Mouse (Mus musculus) 3134 (cell line): ENCODE data around the gene Fndc5.

Source experiments
- DNase-seq: peaks from one replicate; pipeline ENCODE4 v3.0.0-alpha.2; 2011; ENCODE audit warnings: low spot score; ENCODE audit not compliant: insufficient read length; ENCODE audit errors: extremely low read depth

Fndc5 gene

DNA sequence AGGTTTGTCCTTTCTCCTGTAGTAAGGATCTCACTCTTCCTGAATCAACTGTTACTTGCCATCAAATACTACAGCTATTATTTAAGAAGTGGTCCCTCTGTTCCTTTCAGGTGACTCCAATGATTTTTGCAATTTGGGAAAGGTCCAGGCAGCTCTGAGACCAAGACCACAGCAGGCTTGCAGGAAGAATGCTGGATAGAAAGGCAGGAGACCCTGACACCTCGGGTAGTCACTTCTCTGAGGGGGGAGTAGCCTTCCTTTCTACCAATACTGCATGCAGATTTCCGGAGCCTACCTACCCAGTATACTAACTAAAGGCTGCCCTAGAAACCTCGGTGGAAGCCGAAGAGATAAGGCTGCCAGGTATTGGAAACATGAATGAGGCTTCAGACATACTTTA is 8.6 kb downstream of the Fndc5 start:
- no peak for DNase-seq

DNA sequence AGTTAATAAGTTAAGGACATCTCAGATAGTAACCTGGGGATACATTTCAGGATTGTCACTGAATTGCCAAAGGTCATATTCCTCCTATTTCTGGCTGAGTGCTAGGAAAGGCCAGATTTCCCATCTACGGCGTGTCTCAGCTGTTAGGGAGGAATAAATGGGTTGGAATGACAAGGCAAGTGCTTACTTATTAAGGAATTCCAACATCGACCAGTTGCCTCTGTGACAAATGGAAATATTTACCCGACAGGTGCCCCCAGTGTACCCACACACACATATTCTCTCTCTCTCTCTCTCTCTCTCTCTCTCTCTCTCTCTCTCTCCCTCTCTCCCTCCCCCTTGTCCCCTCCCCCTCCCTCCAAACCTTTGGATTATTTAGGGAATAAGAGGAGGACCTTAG is 9.1 kb downstream of the Fndc5 start:
- DNase-seq = no peak

DNA sequence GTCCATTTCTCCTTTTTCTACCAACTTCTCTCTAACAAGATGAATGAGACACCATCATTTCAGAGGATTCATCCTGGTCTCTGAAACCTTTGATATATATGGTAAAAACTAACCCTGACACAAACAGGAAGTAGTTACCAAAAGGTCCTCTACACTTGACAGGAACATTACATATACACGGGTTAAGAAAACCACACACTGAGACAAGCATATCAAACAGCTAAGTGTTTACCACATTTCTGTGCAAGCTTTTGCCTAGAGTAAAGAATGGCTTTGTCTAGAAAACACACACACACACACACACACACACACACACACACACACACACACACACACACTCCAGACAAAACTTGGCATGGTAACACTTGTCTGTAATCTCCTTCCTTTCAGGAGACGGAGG is 9.6 kb downstream of the Fndc5 start:
- no peak for DNase-seq

DNA sequence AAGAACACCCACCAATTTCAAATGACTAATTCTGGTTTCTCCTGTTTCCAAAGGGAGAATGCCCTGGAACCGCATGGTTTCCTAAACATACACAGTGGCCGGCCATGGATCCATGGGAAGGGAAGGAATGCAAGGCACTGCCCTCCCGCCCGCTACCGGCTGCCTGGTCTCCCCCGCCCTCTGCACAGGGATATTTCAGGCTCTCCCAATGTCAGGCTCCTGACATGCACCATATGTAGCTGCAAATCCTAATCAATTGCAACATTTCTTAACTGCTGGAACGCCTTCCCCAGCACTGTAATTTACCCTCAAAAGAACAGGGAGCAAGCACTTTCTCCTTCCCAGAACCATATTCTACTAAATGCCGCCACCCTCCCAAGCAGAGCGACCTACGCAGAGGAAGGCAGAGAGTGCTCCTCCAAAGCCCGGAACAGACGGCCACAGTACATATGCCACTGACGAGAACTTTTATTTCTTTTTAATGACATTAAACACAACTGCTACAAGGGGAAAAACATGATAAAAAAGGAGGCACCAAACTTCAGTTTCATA is 10.8 kb downstream of the Fndc5 start:
- DNase-seq = no peak

DNA sequence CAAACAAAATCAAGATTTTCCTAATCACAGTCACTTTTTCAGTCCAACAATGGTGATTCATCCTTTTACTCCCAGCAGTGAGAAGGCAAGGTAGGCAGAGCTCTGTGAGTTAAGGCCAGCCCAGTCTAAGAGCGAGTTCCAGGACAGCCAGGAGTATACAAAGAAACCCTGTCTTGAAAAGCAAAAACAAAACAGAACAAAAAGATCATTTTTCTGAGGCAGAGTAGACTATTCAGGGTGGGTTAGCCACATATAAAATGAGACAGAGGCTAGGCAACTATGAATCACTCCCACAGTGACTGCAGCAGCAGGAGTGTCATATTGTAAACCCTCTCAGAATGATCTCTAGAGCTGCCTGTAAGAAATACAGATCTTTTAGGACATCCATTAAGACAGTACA is 12.5 kb downstream of the Fndc5 start:
- DNase-seq = no peak

DNA sequence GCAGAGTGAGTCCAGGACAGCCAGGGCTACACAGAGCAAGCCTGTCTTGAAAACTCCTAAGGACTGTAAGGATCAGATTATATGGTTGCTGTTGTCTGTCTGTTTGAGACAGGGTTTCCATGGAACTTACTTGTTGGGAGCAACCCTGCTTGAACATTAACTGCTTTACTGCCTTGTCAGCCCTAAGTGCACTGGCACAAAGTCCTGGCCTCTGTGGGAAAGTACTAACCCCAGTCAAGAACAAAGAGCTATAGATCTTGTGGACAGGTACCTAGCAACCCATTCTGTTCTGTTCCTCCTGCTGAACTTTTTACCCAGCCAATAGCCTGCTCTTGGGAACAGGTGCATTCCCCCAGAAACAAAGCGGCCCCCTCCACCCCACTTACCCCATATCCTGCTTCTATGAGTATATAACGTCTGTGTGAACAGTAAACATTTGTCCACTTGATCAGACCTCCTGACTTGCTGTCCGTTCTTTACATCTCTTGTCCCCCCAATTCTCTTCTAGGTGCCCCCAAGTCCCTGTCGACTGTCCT is 14.5 kb downstream of the Fndc5 start:
- no peak for DNase-seq

DNA sequence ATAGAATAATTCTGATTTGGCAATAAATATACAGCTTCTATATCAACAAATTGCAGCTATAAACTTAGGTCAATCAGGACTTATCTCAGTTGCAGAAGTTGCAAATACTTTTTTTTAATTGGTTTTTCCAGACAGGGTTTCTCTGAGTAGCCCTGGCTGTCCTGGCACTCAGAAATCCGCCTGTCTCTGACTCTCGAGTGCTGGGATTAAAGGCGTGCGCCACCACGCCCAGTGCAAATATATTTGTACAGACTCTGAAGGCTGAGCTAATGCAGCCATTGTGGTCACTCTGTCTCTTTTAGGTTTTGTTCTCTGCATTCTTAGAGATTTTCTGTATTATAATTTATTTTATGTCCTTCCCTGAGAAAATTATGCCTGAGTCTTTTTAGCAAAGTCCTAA is 20.7 kb downstream of the Fndc5 start:
- DNase-seq = no peak

DNA sequence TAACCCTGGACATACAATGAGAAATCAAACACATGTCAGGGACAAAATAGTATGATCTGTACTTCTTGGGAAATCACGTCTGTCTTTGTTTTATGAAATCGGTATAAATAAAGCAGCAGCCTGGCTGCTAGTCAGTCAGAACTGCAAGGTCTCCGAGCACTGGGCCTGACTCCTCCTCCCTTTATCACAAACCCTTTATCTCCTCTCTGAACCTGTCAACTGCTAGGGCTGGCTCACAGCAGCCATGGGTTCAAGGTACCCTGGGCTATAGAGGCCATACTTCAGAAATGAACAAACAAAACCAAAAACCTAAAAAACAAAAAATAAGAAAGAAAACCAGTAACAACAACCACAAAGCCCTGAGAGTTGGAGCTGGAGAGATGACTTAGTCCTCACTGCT is 21.8 kb downstream of the Fndc5 start:
- DNase-seq = no peak

DNA sequence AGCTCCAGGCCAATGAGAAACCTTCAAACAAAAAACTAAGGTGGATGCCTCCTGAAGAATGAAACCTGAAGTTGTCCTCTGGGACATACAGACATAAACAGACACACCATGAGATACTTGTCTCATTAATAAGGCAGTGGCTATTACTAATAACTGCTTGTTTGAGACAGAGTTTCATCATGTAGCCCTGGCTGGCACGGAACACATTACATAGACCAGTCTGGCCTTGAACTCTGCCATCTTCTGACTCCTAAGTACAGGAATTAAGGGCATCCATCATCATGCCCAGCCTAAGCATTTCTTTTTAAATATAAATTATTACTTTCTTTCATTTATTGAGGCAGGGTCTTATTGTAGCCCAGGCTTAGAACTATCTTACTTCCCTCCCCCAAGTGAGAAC is 24.3 kb downstream of the Fndc5 start:
- DNase-seq = no peak

DNA sequence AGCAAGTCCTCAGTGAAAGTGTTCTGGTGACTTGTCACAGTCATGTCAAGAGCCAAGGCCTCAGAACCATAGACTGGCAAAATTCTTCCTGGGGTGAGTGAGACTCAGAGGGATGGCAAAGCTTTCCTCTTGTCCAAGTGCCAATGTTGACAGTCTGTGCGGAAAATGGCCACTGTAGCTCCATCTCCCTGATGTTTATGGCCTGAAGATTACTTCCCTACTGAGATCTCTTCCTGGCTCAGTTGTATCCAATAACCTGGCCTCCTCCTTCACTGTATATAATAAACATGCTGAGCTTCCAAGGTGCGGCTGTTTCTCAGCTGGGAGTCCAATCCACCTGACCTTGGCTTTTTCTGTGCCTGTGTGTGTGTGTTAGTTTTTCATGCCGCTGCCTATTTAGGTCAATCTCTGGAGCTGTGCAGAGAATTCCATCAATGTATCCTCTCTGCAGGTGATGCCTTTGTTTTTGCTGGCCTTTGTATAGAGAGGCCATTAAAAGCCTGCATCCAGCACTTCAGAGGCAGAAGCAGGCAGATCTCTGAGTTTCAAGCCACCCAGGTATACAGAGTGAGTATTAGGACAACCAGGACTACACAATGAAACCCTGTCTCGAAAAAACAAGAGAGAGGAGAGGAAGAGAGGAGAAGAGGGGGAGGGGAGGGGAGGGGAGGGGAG is 24.9 kb downstream of the Fndc5 start:
- DNase-seq = no peak

DNA sequence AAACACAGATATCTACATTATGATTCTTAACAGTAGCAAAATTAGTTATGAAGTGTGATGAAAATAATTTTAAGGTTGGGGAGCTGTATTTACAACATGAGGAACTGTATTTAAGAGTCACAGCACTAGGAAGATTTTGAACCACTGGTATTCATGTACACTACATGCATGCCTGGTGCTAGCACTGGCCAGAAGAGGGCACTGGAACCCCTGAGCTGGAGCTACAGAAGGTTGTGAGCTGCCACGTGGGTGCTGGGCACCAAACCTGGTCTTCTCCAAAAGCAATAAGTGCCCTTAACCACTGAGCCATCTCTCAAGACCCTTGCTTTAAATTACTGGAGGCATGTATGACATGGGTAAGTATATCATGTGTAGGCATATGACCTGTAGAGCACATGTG is 35.7 kb downstream of the Fndc5 start:
- DNase-seq = no peak

DNA sequence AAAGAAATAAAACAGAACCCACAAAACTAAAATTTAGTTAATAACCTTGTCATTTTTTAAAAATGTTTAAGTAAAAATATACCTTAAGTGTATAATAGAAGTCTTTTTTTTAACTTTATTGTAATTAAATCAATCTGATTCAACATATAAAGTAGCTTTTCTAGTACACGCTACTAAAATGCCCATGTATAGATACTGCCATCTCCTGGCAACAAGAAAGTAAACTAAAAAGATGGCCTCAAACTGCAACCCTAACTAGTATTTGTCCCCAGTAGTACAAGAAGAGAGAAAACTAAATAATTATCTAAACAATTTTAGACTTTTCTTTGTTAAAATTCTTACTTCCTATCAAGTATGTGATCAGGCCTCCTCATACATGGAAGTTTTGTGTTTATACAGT is 42.8 kb downstream of the Fndc5 start:
- no peak for DNase-seq

DNA sequence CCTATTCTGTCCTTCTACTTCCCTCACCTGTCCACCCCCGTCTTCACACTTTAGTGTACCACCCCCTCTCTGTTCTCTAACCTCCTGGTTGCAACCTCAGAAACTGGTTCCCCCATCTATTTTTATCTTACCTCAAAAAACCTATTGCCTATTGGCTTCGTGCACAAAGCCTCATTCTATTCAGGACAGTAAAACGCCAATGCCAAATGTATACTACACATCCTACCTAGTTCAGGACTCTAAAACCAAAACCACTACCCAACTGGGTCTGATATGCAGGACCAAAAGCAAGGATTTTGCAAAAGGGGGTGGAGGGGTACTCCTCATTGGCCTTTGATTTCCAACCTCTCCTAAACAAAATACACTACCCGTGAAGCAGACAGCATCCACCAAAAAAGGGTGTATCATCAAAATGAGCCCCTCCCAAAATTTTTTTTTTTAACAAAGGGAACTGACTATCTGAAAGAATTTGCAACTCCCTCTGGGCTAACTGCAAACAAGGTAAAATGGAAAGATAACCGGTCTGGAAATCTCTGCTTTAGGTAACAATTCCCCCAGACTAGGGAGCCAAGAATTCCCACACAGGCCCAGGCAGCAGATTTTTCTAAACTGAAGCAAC is 51.4 kb downstream of the Fndc5 start:
- no peak for DNase-seq

DNA sequence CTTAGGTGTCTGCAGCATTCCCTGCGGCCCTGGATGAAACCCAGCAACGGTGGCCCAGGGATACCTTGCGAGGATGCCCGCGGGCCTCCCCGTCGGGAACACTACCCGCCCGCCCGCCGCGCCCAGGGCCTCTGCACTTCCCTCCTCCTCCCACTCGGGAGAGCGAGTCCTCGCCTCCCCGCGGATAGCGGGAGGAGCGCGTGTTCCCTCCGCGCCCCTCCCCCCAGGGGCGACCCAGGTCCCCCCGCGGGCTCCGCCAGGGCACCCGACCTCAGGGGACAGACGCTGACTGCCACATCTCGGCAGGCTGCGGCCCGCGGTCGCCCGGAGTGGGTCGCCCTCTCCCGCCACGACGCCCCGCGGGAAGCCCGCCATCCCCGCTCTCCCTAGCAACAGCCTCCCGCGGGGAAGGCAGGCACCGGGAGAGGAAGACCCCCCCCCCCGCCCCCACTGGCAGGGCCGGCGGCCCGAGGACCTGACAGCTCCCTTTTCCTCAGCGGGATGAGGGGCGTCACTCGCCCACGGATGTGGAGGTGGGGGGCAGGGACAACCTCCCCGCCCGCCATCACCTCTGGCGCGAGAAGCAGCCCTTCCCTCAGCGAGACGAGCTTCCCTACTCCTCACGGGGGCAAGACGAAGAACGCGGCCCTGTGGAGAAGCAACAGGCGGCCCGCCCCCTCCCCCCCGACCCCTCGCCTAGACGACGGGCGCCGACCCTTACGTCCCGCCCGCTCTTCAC is 52.2 kb downstream of the Fndc5 start:
- peak; percentile 74 for DNase-seq

DNA sequence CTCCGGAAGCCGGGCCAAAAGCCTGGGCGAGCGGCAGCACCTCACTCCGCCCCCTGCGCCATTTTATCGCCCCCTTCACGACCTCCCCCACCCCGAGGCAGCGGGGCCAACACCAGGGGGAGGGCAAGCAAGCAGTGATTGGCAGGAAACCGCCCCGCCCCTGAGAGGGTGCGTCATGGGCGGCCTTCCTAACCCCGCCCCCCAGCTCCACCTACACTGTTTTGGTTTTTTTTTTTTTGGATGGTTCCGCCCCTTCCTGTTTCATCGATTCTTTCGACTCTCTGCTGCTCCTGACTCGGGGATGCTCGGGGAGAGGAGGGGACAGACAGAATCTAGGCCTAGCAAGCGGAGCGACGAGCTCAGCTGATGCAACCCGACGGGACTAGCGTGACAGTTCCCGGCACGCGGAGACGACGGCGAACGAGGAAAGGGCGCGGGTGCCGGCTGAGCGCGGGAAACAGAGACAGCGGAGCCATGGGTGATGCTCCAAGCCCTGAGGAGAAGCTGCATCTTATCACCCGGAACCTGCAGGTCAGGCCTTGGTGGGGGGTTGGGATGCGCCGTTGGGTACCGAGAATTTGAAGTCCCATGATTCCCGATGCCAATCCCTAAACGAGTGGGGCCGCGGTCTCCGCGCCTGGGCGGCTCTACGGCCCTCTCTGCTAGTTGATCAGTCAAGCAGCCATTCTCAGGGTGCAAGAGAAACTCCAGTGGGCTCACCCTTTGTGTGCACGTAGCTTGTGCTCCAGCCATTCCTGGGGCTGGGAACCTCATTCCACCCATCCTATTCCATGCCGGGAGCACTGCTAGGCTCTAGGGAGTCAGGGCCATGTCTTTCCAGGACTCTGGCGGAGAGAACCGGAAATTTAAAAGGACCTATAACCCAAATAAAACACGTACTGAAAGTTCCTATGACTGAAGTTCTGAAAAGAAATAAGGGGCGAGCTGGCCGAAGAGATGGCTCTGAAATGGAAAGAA is 53.0 kb downstream of the Fndc5 start, which contains the start of the genes S100pbp and Yars:
Gene S100pbp (minus strand): TSS at position 186 of the 978 bp plus-strand sequence.
Gene Yars (plus strand): TSS at position 219 of the 978 bp plus-strand sequence.
- peak; percentile 96 for DNase-seq

DNA sequence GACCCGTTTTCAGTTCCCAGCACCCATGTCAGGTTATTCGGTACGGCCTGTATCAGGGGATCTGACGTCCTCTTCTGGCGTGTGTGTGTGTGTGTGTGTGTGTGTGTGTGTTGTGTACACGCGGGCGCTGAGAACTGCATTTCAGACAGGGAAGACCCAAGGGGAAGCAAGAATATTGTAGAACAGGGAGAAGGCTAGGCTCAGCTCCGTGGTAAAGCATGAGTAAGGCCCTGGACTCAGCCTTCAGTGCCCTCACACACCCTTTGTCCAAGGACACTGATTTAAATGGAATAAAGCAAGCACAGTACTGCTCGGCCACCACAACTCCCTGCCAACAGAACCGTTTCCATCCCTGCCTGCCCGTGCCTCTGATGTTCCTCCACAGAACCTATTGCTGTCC is 53.7 kb downstream of the Fndc5 start:
- DNase-seq = peak; percentile 14

DNA sequence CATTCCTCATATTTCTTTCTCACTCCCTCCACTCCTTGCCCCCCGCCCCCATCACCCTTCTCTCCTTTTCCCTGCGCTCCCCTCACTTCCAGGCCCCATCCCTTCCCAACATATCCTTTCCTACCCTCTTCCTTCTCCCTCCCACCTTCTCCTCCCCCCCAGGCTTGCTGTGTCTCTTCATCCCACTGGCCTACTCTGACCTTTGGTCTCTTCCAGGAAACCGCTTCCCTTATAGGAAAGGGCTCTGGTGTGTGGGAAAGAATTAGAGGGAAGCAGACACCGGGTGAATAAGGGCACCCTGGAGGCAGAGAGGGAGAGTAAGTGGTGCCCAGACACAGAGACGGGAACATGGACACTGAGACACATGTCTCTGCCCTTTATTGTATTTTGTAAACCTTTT is 54.9 kb downstream of the Fndc5 start:
- DNase-seq = no peak
